Mouse (Mus musculus) G1E (cell line): ENCODE measurements around the gene Ift52. TPM values are rescaled to one million over a fixed set of nuclear protein-coding genes. Genes with fewer than 3 reads are reported as not detected.

Experiments
- ATAC-seq: 2 replicates; pipeline ENCODE4 v1.8.0; 2016; ENCODE audit warnings: mild to moderate bottlenecking; ENCODE audit not compliant: insufficient number of reproducible peaks, poor library complexity, low FRiP score, severe bottlenecking; ENCODE audit errors: extremely low read depth
- DNase-seq: peaks from one replicate; pipeline ENCODE4 v3.0.0; 2012; ENCODE audit warnings: low spot score
- H3K27me3 ChIP-seq: 2 replicates; pipeline ENCODE4 v1.6.1; 2012; ENCODE audit warnings: mild to moderate bottlenecking, low read length, inconsistent platforms; ENCODE audit not compliant: insufficient read depth
- H3K36me3 ChIP-seq: replicated peaks from 2 replicates; pipeline ENCODE3; 2012; ENCODE audit warnings: mild to moderate bottlenecking, inconsistent platforms
- H3K4me1 ChIP-seq: 2 replicates; pipeline ENCODE4 v1.6.1; 2012; ENCODE audit warnings: low read depth, low read length, inconsistent platforms, mixed read lengths; ENCODE audit not compliant: insufficient read depth
- H3K4me3 ChIP-seq: 2 replicates; pipeline ENCODE4 v1.5.1; 2012; ENCODE audit warnings: low read depth, mild to moderate bottlenecking, inconsistent platforms, low read length, moderate library complexity, mixed read lengths
- H3K9me3 ChIP-seq: replicated peaks from 2 replicates; pipeline ENCODE4 v1.6.1; 2012; ENCODE audit warnings: inconsistent platforms
- CTCF ChIP-seq: IDR thresholded peaks from 2 replicates; pipeline ENCODE4 v1.5.1; 2012; ENCODE audit warnings: low read depth, low read length, inconsistent platforms, mixed read lengths
- GATA1 ChIP-seq: IDR thresholded peaks from 2 replicates; pipeline ENCODE4 v1.6.1; 2012; ENCODE audit warnings: borderline replicate concordance, low read length, inconsistent platforms, mixed read lengths
- GATA2 ChIP-seq: IDR thresholded peaks from 2 replicates; pipeline ENCODE4 v1.6.1; 2012; ENCODE audit warnings: low read depth, low read length, inconsistent platforms, borderline replicate concordance
- POLR2AphosphoS5 ChIP-seq: IDR thresholded peaks from 2 replicates; pipeline ENCODE4 v1.6.1; 2012; ENCODE audit warnings: low read depth, low read length, inconsistent platforms; ENCODE audit not compliant: insufficient replicate concordance
- TAL1 ChIP-seq: conservative IDR thresholded peaks from 2 replicates; pipeline ENCODE4 v1.6.1; 2012; ENCODE audit warnings: low read depth, low read length, inconsistent platforms, mixed read lengths
- polyA plus RNA-seq: library from polyadenylated mRNA; stranded (reverse); fragments of >175 nt; gene quantifications from 2 replicates; pipeline ENCODE4 v1.2.3, GENCODE M21; 2012
- total RNA-seq, 2 experiments: library from RNA; stranded (forward) in 1 of 2; stranded (reverse) in 1 of 2; fragments of 200-1000 nt in 1 of 2; fragments of >200 nt in 1 of 2; fragmentation: Nextera tagmentation in 1 of 2; gene quantifications; 2 replicates each; pipeline ENCODE4 v1.2.3; 2014 to 2017

Gene Ift52
- total and polyA plus RNA-seq, 3 experiments, result 6.4 to 40.9 (median 27.8) TPM

GRCm38 (mm10) chr2:162973637-162974036 lies 43.5 kb upstream of the Ift52 start:
- no peak overlapping the region for H3K4me3 ChIP-seq

DNA sequence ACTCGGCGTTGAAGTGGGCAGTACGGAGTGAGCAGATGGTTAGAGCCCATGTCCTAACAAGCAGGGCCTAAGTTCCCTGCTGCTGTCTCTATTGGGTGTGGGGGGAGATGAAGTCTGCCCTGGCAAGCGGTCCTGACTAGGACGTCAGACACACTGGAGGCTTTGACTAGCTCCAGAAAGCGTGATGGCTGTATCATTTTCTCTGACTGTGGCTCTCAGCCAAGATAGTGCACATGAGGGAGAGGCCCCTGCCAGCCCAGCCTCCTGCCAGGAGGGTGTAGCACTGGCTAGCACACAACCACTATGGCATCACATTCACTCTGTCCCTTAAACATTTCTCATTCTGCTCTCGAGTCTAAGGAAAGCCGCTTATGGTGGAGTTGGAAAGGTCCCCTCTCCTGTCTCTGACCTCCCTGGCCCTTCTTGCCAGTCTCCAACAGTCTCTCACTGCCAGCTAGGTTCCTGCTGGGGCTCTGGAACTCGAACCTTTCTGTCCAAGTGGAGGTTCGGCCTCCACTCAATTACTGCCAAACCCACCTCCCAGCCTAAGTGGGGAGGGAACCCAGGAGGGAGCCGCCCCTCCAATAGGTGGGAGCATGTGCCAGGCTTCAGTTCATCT lies 41.9 kb upstream of the Ift52 start:
- H3K4me3 ChIP-seq, result no peak overlapping the region

More at GRCm38 (mm10) chr2:162973637-162974036, 43.5 kb upstream of the Ift52 start:
- no peaks in the 10 kb centered on the region for H3K36me3 ChIP-seq
- no peak for TF ChIP-seq GATA1
- TF ChIP-seq GATA2, result no peak
- no peak for TF ChIP-seq CTCF
- TF ChIP-seq POLR2AphosphoS5, result no peak
- TF ChIP-seq TAL1, result no peak
- H3K9me3 ChIP-seq, result no peaks in the 10 kb centered on the region
- no peaks in the 10 kb centered on the region for H3K4me1 ChIP-seq
- H3K27me3 ChIP-seq, result peaks cover 9% of the 10 kb centered on the region; the same call in 1 of the 2 replicates
- DNase-seq (no peak), ATAC-seq (no peak)

DNA sequence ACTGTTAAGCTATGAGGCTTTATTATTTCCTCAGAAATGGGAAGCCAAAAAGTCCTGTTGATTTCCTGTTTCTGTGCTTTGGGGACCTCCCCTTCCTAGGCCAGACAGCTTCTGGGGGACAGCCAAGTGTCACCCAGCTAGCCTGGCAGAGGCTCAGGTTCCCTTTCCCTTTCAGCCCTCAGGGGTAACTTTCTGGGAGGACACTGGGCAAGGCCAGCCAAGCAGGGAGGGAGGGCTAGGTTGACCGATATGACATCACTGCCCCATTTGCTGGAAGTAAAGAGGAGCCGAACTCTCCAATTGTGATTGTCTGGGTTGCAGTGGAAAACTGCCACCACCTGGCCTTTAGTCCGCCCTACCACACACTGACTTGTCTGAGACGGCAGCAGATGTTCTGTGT lies 41.2 kb upstream of the Ift52 start:
- DNase-seq (no peak), ATAC-seq (no peak)
- Histone ChIP-seq H3K4me3 (no peak overlapping the region), H3K9me3 (no peaks in the 10 kb centered on the region), H3K36me3 (no peaks in the 10 kb centered on the region), H3K27me3 (no peaks in the 10 kb centered on the region; the same call in 1 of the 2 replicates), H3K4me1 (no peaks in the 10 kb centered on the region)
- TF ChIP-seq TAL1 (no peak), POLR2AphosphoS5 (no peak), GATA2 (no peak), CTCF (no peak), GATA1 (no peak)

More for the DNA sequence above, 41.9 kb upstream of the Ift52 start:
- H3K27me3 ChIP-seq, result no peaks in the 10 kb centered on the region; the same call in 1 of the 2 replicates
- H3K9me3 ChIP-seq, result no peaks in the 10 kb centered on the region
- ATAC-seq, result no peak; the same call in 1 of the 2 replicates
- H3K4me1 ChIP-seq, result no peaks in the 10 kb centered on the region
- no peaks in the 10 kb centered on the region for H3K36me3 ChIP-seq
- no peak for TF ChIP-seq TAL1
- TF ChIP-seq GATA1, result no peak
- TF ChIP-seq GATA2, result no peak
- no peak for TF ChIP-seq POLR2AphosphoS5
- TF ChIP-seq CTCF, result no peak
- no peak for DNase-seq

DNA sequence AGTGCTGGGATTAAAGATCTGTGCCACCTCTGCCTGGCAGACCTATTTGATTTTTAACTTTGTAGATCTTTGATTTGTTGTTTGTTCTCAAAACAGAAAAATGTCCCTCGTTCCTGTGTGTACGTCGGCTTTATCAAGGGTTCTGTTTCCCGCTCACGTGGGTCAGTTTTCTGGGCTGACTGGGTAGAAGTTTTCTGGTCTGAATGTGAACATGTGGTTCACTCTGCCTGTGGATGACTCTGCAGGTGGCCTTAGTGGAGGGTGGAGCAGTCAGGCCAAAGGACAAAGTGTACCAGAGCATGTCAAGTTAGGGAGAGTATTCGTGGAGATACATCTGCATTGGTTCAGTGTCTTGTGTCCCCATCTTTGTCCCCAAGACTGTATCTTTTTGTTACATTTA lies 32.8 kb upstream of the Ift52 start:
- H3K36me3 ChIP-seq, result no peaks in the 10 kb centered on the region
- no peak for TF ChIP-seq POLR2AphosphoS5
- TF ChIP-seq GATA1, result no peak
- TF ChIP-seq CTCF, result no peak
- TF ChIP-seq GATA2, result no peak
- TF ChIP-seq TAL1, result no peak

DNA sequence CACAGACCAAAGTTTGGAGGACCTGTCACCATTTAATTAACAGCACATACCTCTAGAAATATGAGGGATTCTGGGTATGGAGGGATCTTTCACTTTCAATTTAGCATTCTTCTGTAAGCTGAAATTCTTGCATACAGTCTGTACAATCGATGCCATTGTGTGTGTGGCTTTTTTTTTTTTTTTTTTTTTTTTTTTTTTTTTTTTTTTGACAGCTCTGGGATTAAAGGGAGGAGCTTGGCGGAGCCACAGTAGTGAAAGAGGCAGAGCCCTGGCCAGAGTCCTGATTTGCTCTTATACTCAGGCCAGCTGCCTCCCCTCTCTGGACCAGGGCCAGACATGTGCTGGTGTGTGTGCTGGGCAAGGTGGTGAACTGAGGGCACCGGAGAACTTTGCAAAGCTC lies 31.2 kb upstream of the Ift52 start:
- H3K27me3 ChIP-seq, result peaks cover 26% of the 10 kb centered on the region
- no peaks in the 10 kb centered on the region for H3K9me3 ChIP-seq
- no peak for ATAC-seq
- no peaks in the 10 kb centered on the region for H3K4me1 ChIP-seq
- H3K36me3 ChIP-seq, result no peaks in the 10 kb centered on the region
- H3K4me3 ChIP-seq, result no peak overlapping the region
- TF ChIP-seq CTCF, result no peak
- TF ChIP-seq TAL1, result no peak
- no peak for TF ChIP-seq GATA1
- TF ChIP-seq GATA2, result no peak
- TF ChIP-seq POLR2AphosphoS5, result no peak
- no peak for DNase-seq

More for the DNA sequence above, 32.8 kb upstream of the Ift52 start:
- no peak overlapping the region for H3K4me3 ChIP-seq
- no peaks in the 10 kb centered on the region for H3K9me3 ChIP-seq
- DNase-seq (no peak), ATAC-seq (no peak)
- H3K4me1 ChIP-seq, result no peaks in the 10 kb centered on the region
- peaks cover 24% of the 10 kb centered on the region for H3K27me3 ChIP-seq

DNA sequence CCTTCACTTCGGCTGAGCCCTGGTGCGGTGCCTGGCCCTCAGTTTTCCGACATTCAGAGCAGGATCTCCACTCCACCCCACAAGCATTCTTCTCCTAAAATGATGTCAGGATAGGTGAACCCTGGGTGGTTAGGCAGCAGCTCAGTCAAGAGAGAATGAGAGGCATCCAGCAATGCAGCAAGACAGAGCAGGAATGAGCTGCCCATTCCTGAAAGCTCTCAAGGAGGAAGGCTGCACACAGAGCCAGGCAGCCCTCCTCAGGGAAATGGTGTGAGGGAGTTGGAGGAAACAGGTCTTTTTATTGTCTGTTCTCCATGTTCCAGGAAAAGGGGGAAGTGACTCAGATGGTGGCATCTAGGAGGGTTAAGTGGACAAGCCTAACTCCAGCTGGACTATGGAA lies 30.4 kb upstream of the Ift52 start:
- H3K9me3 ChIP-seq, result no peaks in the 10 kb centered on the region
- DNase-seq, result no peak
- H3K36me3 ChIP-seq, result no peaks in the 10 kb centered on the region
- ATAC-seq, result no peak
- TF ChIP-seq CTCF (no peak), TAL1 (no peak), GATA2 (no peak), GATA1 (no peak), POLR2AphosphoS5 (no peak)
- H3K4me3 ChIP-seq, result no peak overlapping the region
- H3K27me3 ChIP-seq, result peaks cover 32% of the 10 kb centered on the region
- H3K4me1 ChIP-seq, result no peaks in the 10 kb centered on the region

GRCm38 (mm10) chr2:162987218-162987617 lies 29.9 kb upstream of the Ift52 start, which contains the start of gene Sgk2:
Gene Sgk2 (plus strand): TSS chr2:162987330.
- Histone ChIP-seq H3K27me3 (peaks cover 32% of the 10 kb centered on the region), H3K36me3 (no peaks in the 10 kb centered on the region), H3K4me3 (no peak within 1 kb of the TSS), H3K9me3 (no peaks in the 10 kb centered on the region), H3K4me1 (no peaks in the 10 kb centered on the region)
- no peak for TF ChIP-seq POLR2AphosphoS5
- no peak for TF ChIP-seq TAL1
- ATAC-seq, result no peak
- no peak for DNase-seq
